Mouse (Mus musculus) ES-Bruce4 (cell line): ENCODE results near the gene Kif17.

Experiments
- CTCF ChIP-seq: IDR thresholded peaks from one replicate; pipeline ENCODE4 v1.8.1; 2011; ENCODE audit warnings: low read depth, low read length
- EP300 ChIP-seq: IDR thresholded peaks from 2 replicates; pipeline ENCODE4 v1.6.1; 2011; ENCODE audit warnings: low read depth, low read length; ENCODE audit not compliant: insufficient read depth
- POLR2A ChIP-seq: IDR thresholded peaks from one replicate; pipeline ENCODE4 v1.8.1; 2011; ENCODE audit warnings: low read length; ENCODE audit not compliant: insufficient read depth

- no peak for TF ChIP-seq EP300
- no peak for TF ChIP-seq CTCF
- TF ChIP-seq POLR2A, result no peak
Observed at GRCm38 (mm10) chr4:138325466-138326076, 75.3 kb downstream of the Kif17 start.
